Mouse (Mus musculus): ENCODE measurements at regions not wholly inside any gene's neighbourhood (a gene's known extent, or its start where the extent isn't known, plus 50 kb on each side); places are given as distances from the start of the nearest gene placed in this dataset.

GRCm38 (mm10) chr5:4535951-4536350, 221.9 kb downstream of the Fzd1 start:
- no peaks in the 10 kb centered on the region for H3K9me3 ChIP-seq (ENCODE audit: control insufficient read depth, low read length)
- no peaks in the 10 kb centered on the region; the same call in 1 of the 2 replicates for H3K4me1 ChIP-seq (ENCODE audit: control insufficient read depth, insufficient read depth, low read length)
- H3K4me2 ChIP-seq (ENCODE audit: low read depth, low read length), result no peak overlapping the region
- no peak overlapping the region for H3K4me3 ChIP-seq (ENCODE audit: low read length)
- no peak overlapping the region for H3K27ac ChIP-seq (ENCODE audit: low read length)
- no peak overlapping the region for H3K9ac ChIP-seq (ENCODE audit: low read depth, low read length)
- H3K27me3 ChIP-seq (replicated peaks; ENCODE audit: control insufficient read depth, insufficient read depth, low read length), result no peaks in the 10 kb centered on the region
- H3K36me3 ChIP-seq (ENCODE audit: control insufficient read depth, insufficient read depth, low read length), result no peaks in the 10 kb centered on the region
- no peak for ATAC-seq
- 51% methylated on average over 8 of the region's 8 CpGs for whole genome bisulfite sequencing

GRCm38 (mm10) chr5:4534512-4534911, 223.3 kb downstream of the Fzd1 start:
- no peak overlapping the region for H3K9ac ChIP-seq (ENCODE audit: low read depth, low read length)
- no peak overlapping the region for H3K27ac ChIP-seq (ENCODE audit: low read length)
- no peak for ATAC-seq

GRCm38 (mm10) chr5:4530236-4531067, 227.4 kb downstream of the Fzd1 start:
- H3K9me3 ChIP-seq (ENCODE audit: control insufficient read depth, low read length), result no peaks in the 10 kb centered on the region
- no peak for ATAC-seq
- no peak overlapping the region for H3K9ac ChIP-seq (ENCODE audit: low read depth, low read length)
- 40% methylated on average over 10 of the region's 10 CpGs for WGBS
- H3K36me3 ChIP-seq (ENCODE audit: control insufficient read depth, insufficient read depth, low read length), result no peaks in the 10 kb centered on the region
- no peak overlapping the region for H3K4me3 ChIP-seq (ENCODE audit: low read length)
- H3K27me3 ChIP-seq (replicated peaks; ENCODE audit: control insufficient read depth, insufficient read depth, low read length), result no peaks in the 10 kb centered on the region
- H3K4me2 ChIP-seq (ENCODE audit: low read depth, low read length), result no peak overlapping the region
- H3K4me1 ChIP-seq (ENCODE audit: control insufficient read depth, insufficient read depth, low read length), result no peaks in the 10 kb centered on the region; the same call in 1 of the 2 replicates
- no peak overlapping the region for H3K27ac ChIP-seq (ENCODE audit: low read length)

More at GRCm38 (mm10) chr5:4534512-4534911, 223.3 kb downstream of the Fzd1 start:
- H3K9me3 ChIP-seq (ENCODE audit: control insufficient read depth, low read length), result no peaks in the 10 kb centered on the region
- no peaks in the 10 kb centered on the region; the same call in 1 of the 2 replicates for H3K4me1 ChIP-seq (ENCODE audit: control insufficient read depth, insufficient read depth, low read length)
- no peaks in the 10 kb centered on the region for H3K27me3 ChIP-seq (replicated peaks; ENCODE audit: control insufficient read depth, insufficient read depth, low read length)
- H3K4me3 ChIP-seq (ENCODE audit: low read length), result no peak overlapping the region
- 75% methylated on average over 2 of the region's 2 CpGs for WGBS
- no peak overlapping the region for H3K4me2 ChIP-seq (ENCODE audit: low read depth, low read length)
- H3K36me3 ChIP-seq (ENCODE audit: control insufficient read depth, insufficient read depth, low read length), result no peaks in the 10 kb centered on the region

GRCm38 (mm10) chr5:4526042-4526815, 231.6 kb downstream of the Fzd1 start:
- no peaks in the 10 kb centered on the region for H3K27me3 ChIP-seq (replicated peaks; ENCODE audit: control insufficient read depth, insufficient read depth, low read length)
- no peak overlapping the region for H3K4me3 ChIP-seq (ENCODE audit: low read length)
- no peak overlapping the region for H3K4me2 ChIP-seq (ENCODE audit: low read depth, low read length)
- 76% methylated on average over 9 of the region's 9 CpGs for WGBS
- no peaks in the 10 kb centered on the region; the same call in 1 of the 2 replicates for H3K4me1 ChIP-seq (ENCODE audit: control insufficient read depth, insufficient read depth, low read length)
- no peak for ATAC-seq
- H3K9ac ChIP-seq (ENCODE audit: low read depth, low read length), result no peak overlapping the region
- no peaks in the 10 kb centered on the region for H3K36me3 ChIP-seq (ENCODE audit: control insufficient read depth, insufficient read depth, low read length)
- H3K9me3 ChIP-seq (ENCODE audit: control insufficient read depth, low read length), result no peaks in the 10 kb centered on the region
- no peak overlapping the region for H3K27ac ChIP-seq (ENCODE audit: low read length)

- WGBS, result 88% methylated on average over 3 of the region's 3 CpGs
- no peak overlapping the region for H3K27ac ChIP-seq (ENCODE audit: low read length)
- H3K4me2 ChIP-seq (ENCODE audit: low read depth, low read length), result no peak overlapping the region
- H3K9me3 ChIP-seq (ENCODE audit: control insufficient read depth, low read length), result no peaks in the 10 kb centered on the region
- no peak for ATAC-seq
- peaks cover 16% of the 10 kb centered on the region for H3K4me1 ChIP-seq (ENCODE audit: control insufficient read depth, insufficient read depth, low read length)
- H3K9ac ChIP-seq (ENCODE audit: low read depth, low read length), result no peak overlapping the region
- no peaks in the 10 kb centered on the region for H3K36me3 ChIP-seq (ENCODE audit: control insufficient read depth, insufficient read depth, low read length)
- no peaks in the 10 kb centered on the region for H3K27me3 ChIP-seq (replicated peaks; ENCODE audit: control insufficient read depth, insufficient read depth, low read length)
- H3K4me3 ChIP-seq (ENCODE audit: low read length), result no peak overlapping the region
Measured at GRCm38 (mm10) chr5:4500599-4500998, 257.2 kb downstream of the Fzd1 start.

GRCm38 (mm10) chr5:4499036-4499435, 258.8 kb downstream of the Fzd1 start:
- WGBS, result 11% methylated on average over 4 of the region's 4 CpGs
- Histone ChIP-seq H3K4me1 (ENCODE audit: control insufficient read depth, insufficient read depth, low read length) (peaks cover 20% of the 10 kb centered on the region), H3K27ac (ENCODE audit: low read length) (no peak overlapping the region), H3K9ac (ENCODE audit: low read depth, low read length) (no peak overlapping the region), H3K4me3 (ENCODE audit: low read length) (no peak overlapping the region), H3K9me3 (ENCODE audit: control insufficient read depth, low read length) (no peaks in the 10 kb centered on the region), H3K27me3 (replicated peaks; ENCODE audit: control insufficient read depth, insufficient read depth, low read length) (no peaks in the 10 kb centered on the region), H3K36me3 (ENCODE audit: control insufficient read depth, insufficient read depth, low read length) (no peaks in the 10 kb centered on the region), H3K4me2 (ENCODE audit: low read depth, low read length) (peak overlapping the region; percentile 19; the same call in 1 of the 2 replicates)
- ATAC-seq, result no peak

GRCm38 (mm10) chr5:4498425-4498824, 259.4 kb downstream of the Fzd1 start:
- Histone ChIP-seq H3K4me1 (ENCODE audit: control insufficient read depth, insufficient read depth, low read length) (peaks cover 20% of the 10 kb centered on the region), H3K4me3 (ENCODE audit: low read length) (no peak overlapping the region), H3K9ac (ENCODE audit: low read depth, low read length) (no peak overlapping the region), H3K27me3 (replicated peaks; ENCODE audit: control insufficient read depth, insufficient read depth, low read length) (no peaks in the 10 kb centered on the region), H3K9me3 (ENCODE audit: control insufficient read depth, low read length) (no peaks in the 10 kb centered on the region), H3K27ac (ENCODE audit: low read length) (no peak overlapping the region), H3K4me2 (ENCODE audit: low read depth, low read length) (no peak overlapping the region), H3K36me3 (ENCODE audit: control insufficient read depth, insufficient read depth, low read length) (no peaks in the 10 kb centered on the region)
- WGBS, result 88% methylated on average over 3 of the region's 3 CpGs
- no peak for ATAC-seq

- Histone ChIP-seq H3K36me3 (ENCODE audit: control insufficient read depth, insufficient read depth, low read length) (no peaks in the 10 kb centered on the region), H3K4me3 (ENCODE audit: low read length) (no peak overlapping the region), H3K4me2 (ENCODE audit: low read depth, low read length) (no peak overlapping the region), H3K9ac (ENCODE audit: low read depth, low read length) (no peak overlapping the region), H3K4me1 (ENCODE audit: control insufficient read depth, insufficient read depth, low read length) (peaks cover 20% of the 10 kb centered on the region), H3K27ac (ENCODE audit: low read length) (no peak overlapping the region), H3K27me3 (replicated peaks; ENCODE audit: control insufficient read depth, insufficient read depth, low read length) (no peaks in the 10 kb centered on the region), H3K9me3 (ENCODE audit: control insufficient read depth, low read length) (no peaks in the 10 kb centered on the region)
- 34% methylated on average over 3 of the region's 3 CpGs for WGBS
- 0 out of 2 replicates have a peak, but pooled peaks have one; percentile 33 for ATAC-seq
Measured at GRCm38 (mm10) chr5:4496907-4497200, 261.0 kb downstream of the Fzd1 start.

- no peak overlapping the region for H3K9ac ChIP-seq (ENCODE audit: low read depth, low read length)
- H3K4me2 ChIP-seq (ENCODE audit: low read depth, low read length), result peak overlapping the region; percentile 21
- H3K4me3 ChIP-seq (ENCODE audit: low read length), result no peak overlapping the region
- H3K36me3 ChIP-seq (ENCODE audit: control insufficient read depth, insufficient read depth, low read length), result no peaks in the 10 kb centered on the region
- H3K9me3 ChIP-seq (ENCODE audit: control insufficient read depth, low read length), result no peaks in the 10 kb centered on the region
- H3K27ac ChIP-seq (ENCODE audit: low read length), result no peak overlapping the region
- WGBS, result 18% methylated on average over 20 of the region's 20 CpGs
- H3K27me3 ChIP-seq (replicated peaks; ENCODE audit: control insufficient read depth, insufficient read depth, low read length), result no peaks in the 10 kb centered on the region
- ATAC-seq, result peak; percentile 55; the same call in 1 of the 2 replicates
- peaks cover 20% of the 10 kb centered on the region for H3K4me1 ChIP-seq (ENCODE audit: control insufficient read depth, insufficient read depth, low read length)
Measured at GRCm38 (mm10) chr5:4496132-4496906, 261.5 kb downstream of the Fzd1 start.

Data from intestine, embryonic 16.5 days (tissue).